Mouse (Mus musculus): ENCODE results near the gene Trem2.
"Not testable (repeated sequence)": the region's sequence is repeated elsewhere in the genome, so short reads cannot be mapped to it uniquely, and the experiment has no call there.

Trem2 gene

GRCm38 (mm10) chr17:48346231-48346630, at the start of gene Trem2:
Gene Trem2 (plus strand): TSS chr17:48346401.
- no peak for DNase-seq

GRCm38 (mm10) chr17:48299203-48299602, 47.0 kb upstream of the Trem2 start, which contains the start of gene Treml2:
Gene Treml2 (plus strand): TSS chr17:48299498.
- DNase-seq: peak; percentile 38

GRCm38 (mm10) chr17:48299756-48300155, 46.4 kb upstream of the Trem2 start:
- peak; percentile 23 for DNase-seq

GRCm38 (mm10) chr17:48300199-48300598, 46.0 kb upstream of the Trem2 start:
- DNase-seq: peak; percentile 84

- DNase-seq: peak; percentile 77
Observed at GRCm38 (mm10) chr17:48300861-48301260, 45.3 kb upstream of the Trem2 start.

- no peak for DNase-seq
Observed at GRCm38 (mm10) chr17:48301792-48302191, 44.4 kb upstream of the Trem2 start.

- no peak for DNase-seq
Observed at GRCm38 (mm10) chr17:48312124-48312523, 34.1 kb upstream of the Trem2 start.

- DNase-seq: not testable (repeated sequence)
Observed at GRCm38 (mm10) chr17:48315905-48316579, 30.2 kb upstream of the Trem2 start, which contains the start of gene B430306N03Rik. Gene B430306N03Rik (plus strand): TSS chr17:48316141.

- no peak for DNase-seq
Observed at GRCm38 (mm10) chr17:48318686-48319085, 27.5 kb upstream of the Trem2 start.

GRCm38 (mm10) chr17:48321279-48321678, 24.9 kb upstream of the Trem2 start:
- no peak for DNase-seq

GRCm38 (mm10) chr17:48323236-48323635, 23.0 kb upstream of the Trem2 start:
- DNase-seq: peak; percentile 34

GRCm38 (mm10) chr17:48324258-48324657, 21.9 kb upstream of the Trem2 start:
- DNase-seq: no peak

GRCm38 (mm10) chr17:48325093-48325492, 21.1 kb upstream of the Trem2 start:
- DNase-seq: no peak

- DNase-seq: no peak
Observed at GRCm38 (mm10) chr17:48325638-48326037, 20.6 kb upstream of the Trem2 start.

- no peak for DNase-seq
Observed at GRCm38 (mm10) chr17:48326656-48327055, 19.5 kb upstream of the Trem2 start.

GRCm38 (mm10) chr17:48332524-48332923, 13.7 kb upstream of the Trem2 start:
- DNase-seq: no peak

- no peak for DNase-seq
Observed at GRCm38 (mm10) chr17:48334186-48334585, 12.0 kb upstream of the Trem2 start.

- peak; percentile 86 for DNase-seq
Observed at GRCm38 (mm10) chr17:48336857-48337256, 9.3 kb upstream of the Trem2 start.

GRCm38 (mm10) chr17:48340267-48340666, 5.9 kb upstream of the Trem2 start:
- no peak for DNase-seq

- no peak for DNase-seq
Observed at GRCm38 (mm10) chr17:48341947-48342346, 4.3 kb upstream of the Trem2 start.

GRCm38 (mm10) chr17:48343065-48343464, 3.1 kb upstream of the Trem2 start:
- no peak for DNase-seq

- DNase-seq: no peak
Observed at GRCm38 (mm10) chr17:48345824-48346223, 377 bp upstream of the Trem2 start.

- no peak for DNase-seq
Observed at GRCm38 (mm10) chr17:48346834-48347233, 633 bp downstream of the Trem2 start.

- no peak for DNase-seq
Observed at GRCm38 (mm10) chr17:48347287-48347686, 1.1 kb downstream of the Trem2 start.

GRCm38 (mm10) chr17:48350681-48351193, 4.5 kb downstream of the Trem2 start:
- no peak for DNase-seq

Measured in thymus, postnatal 14 days (tissue).